Mouse (Mus musculus): ENCODE data around the gene Acadm. TPM values are rescaled to one million over a fixed set of nuclear protein-coding genes. Genes with fewer than 3 reads are reported as not detected.

Gene Acadm
- polyA plus RNA-seq, 1 experiment from 2014 or later: 106 TPM

GRCm38 (mm10) chr3:153888141-153888540, 56.3 kb downstream of the Acadm start:
- H3K27me3 ChIP-seq (ENCODE audit: control insufficient read depth, insufficient read depth, low read length): no peaks in the 10 kb centered on the region
- H3K9me3 ChIP-seq (replicated peaks; ENCODE audit: control insufficient read depth, low read length): no peaks in the 10 kb centered on the region
- ATAC-seq (ENCODE audit: insufficient read depth, low FRiP score): no peak
- no peaks in the 10 kb centered on the region for H3K36me3 ChIP-seq (ENCODE audit: control insufficient read depth, insufficient read depth, low read length)
- no peaks in the 10 kb centered on the region for H3K4me1 ChIP-seq (ENCODE audit: control insufficient read depth, insufficient read depth, low read length)
- H3K4me2 ChIP-seq (ENCODE audit: low read depth, low read length): no peak overlapping the region
- H3K9ac ChIP-seq (ENCODE audit: low read length): no peak overlapping the region
- 64% methylated on average over 6 of the region's 6 CpGs for WGBS
- H3K4me3 ChIP-seq (replicated peaks; ENCODE audit: low read length): no peak overlapping the region
- H3K27ac ChIP-seq (ENCODE audit: low read length): no peak overlapping the region

- no peak for ATAC-seq (ENCODE audit: insufficient read depth, low FRiP score)
These were observed 58.1 kb downstream of the Acadm start for GRCm38 (mm10) chr3:153886296-153886695.

More at GRCm38 (mm10) chr3:153886296-153886695, 58.1 kb downstream of the Acadm start:
- Histone ChIP-seq H3K9me3 (replicated peaks; ENCODE audit: control insufficient read depth, low read length) (no peaks in the 10 kb centered on the region), H3K27me3 (ENCODE audit: control insufficient read depth, insufficient read depth, low read length) (no peaks in the 10 kb centered on the region), H3K4me1 (ENCODE audit: control insufficient read depth, insufficient read depth, low read length) (no peaks in the 10 kb centered on the region), H3K27ac (ENCODE audit: low read length) (no peak overlapping the region), H3K36me3 (ENCODE audit: control insufficient read depth, insufficient read depth, low read length) (no peaks in the 10 kb centered on the region), H3K9ac (ENCODE audit: low read length) (no peak overlapping the region), H3K4me2 (ENCODE audit: low read depth, low read length) (no peak overlapping the region), H3K4me3 (replicated peaks; ENCODE audit: low read length) (no peak overlapping the region)

Other genes with a start within 250 kb of the Acadm start
- gene St6galnac3, start 219.5 kb downstream of the Acadm start, polyA plus RNA-seq (2015; fragmentation: Nextera tagmentation; extraction: Ambion mirVana): 32.4 and 34.9 TPM in 2 replicates
- gene Asb17, start 100.4 kb downstream of the Acadm start, polyA plus RNA-seq (2015; fragmentation: Nextera tagmentation; extraction: Ambion mirVana): 0.42 and 0.74 TPM in 2 replicates
- gene Msh4, start 38.5 kb downstream of the Acadm start, polyA plus RNA-seq (2015; fragmentation: Nextera tagmentation; extraction: Ambion mirVana): not detected in 2 replicates
- gene Rabggtb, start 31.6 kb downstream of the Acadm start, polyA plus RNA-seq (2015; fragmentation: Nextera tagmentation; extraction: Ambion mirVana): 47.4 and 48.9 TPM in 2 replicates
- gene Slc44a5, start 28.8 kb upstream of the Acadm start, polyA plus RNA-seq (2015; fragmentation: Nextera tagmentation; extraction: Ambion mirVana): 0.94 and 1.1 TPM in 2 replicates